Mouse (Mus musculus): ENCODE measurements around the gene Glrx.

DNA sequence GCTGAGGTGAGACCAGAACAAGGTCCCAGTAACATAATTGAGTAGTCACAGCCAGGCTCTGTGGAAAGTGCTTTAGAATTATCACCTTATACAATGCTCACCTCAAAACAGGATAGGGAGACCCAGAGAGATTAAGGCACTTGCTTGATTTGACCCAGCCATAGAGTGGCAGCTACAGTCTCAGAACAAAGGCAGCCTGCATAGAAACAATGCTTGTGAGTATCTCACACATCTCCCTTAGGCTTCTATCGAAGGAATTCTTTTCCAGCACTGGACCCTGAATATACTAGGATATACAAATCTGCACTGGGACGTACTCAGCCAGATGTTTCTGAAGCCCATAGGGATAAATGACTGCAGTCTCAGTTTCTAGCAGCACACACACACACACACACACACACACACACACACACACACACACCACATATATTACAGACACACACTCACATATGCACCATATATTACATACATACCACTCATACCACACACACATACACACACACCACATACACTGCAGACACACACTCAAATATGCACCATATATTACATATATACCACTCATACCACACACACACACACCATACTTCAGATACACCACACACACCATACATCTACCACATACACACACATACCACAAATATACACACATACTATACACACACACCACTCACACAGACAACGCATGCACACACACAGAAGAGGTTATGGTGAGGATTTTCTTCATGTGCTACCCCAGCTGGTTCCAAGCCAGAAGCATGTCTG, 20.5 kb upstream of the Glrx start:
- TF ChIP-seq CTCF (conservative IDR thresholded peaks at IDR 0.05 in 1 of 2, IDR thresholded peaks at IDR 0.05 in 1 of 2; ENCODE audit: low read depth in 2 of 2, low read length in 2 of 2), result no peak
- TF ChIP-seq TCF12 (IDR thresholded peaks at IDR 0.05; ENCODE audit: low read depth, low read length), result no peak
